Mouse (Mus musculus): ENCODE data around the gene Gm9733. TPM values are rescaled to one million over a fixed set of nuclear protein-coding genes. Genes with fewer than 3 reads are reported as not detected.
"Not testable (repeated sequence)": the region's sequence is repeated elsewhere in the genome, so short reads cannot be mapped to it uniquely, and the experiment has no call there.

Gm9733 gene
- total RNA-seq (2021) = not detected

DNA sequence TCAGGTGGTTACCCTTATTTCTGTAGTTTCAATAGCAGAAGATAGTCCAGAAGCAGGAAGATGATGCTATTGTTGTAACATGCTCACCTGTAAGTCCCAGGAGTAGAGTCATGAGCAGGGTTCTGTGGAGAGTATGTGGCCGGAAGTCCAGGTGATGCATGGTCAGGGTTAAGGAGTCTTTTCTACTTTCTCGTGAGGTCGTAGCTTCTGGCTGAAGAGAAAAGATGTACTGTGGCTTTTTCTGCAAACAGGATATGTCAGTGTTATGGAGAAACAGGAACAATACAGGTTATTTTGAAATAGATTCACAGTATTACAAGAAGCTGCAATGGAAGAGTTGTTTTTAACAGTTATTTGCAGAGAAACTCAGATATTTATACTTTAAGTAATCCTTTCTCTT, at the start of gene Gm9733:
Gene Gm9733 (minus strand): TSS at position 240 of the 400 bp plus-strand sequence.
- DNase-seq = no peak
- intact Hi-C loops (cut with DNase I) = loop anchor here (5.0 to 10.0 kb wide), 2 partner anchors 515 to 553 kb away; partner anchors contain the start of gene Sirpb1c

DNA sequence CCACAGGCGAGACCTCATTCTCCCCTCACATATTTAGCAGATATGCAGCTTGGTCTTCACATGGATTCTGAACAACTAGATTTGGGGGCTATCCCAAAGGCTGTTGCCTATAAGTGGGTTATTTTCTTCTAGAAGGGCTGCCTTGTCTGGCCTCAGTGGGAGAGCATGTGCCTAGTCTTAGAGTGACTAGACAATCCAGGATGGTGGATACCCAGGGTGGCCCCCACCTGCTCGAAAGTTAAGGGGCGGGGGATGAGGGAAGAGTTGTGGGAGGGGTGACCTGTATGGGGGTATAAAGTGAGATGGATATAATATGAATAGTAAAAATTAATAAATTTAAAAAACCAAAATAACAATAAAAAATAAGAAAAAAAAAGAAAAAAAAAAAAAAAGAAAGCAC, 23.6 kb upstream of the Gm9733 start:
- DNase-seq; intact Hi-C loops (cut with DNase I): not testable (repeated sequence)

DNA sequence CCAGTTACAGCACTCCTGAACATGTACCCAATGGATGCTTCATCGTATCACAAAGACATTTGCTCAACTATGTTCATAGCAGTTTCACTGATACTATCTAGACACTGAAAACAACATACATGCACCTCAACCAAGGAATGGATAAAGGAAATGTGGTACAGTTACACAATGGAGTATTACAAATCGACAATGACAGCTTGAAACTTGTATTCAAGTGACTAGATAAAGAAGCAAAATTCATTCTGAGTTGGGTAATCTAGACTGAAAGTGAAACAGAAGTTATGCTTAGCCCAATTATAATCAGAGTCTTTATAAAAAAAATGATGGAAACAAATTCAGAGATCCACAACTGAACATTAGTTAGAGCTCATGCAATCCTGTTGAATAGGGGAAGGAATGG, 18.2 kb upstream of the Gm9733 start:
- DNase-seq; intact Hi-C loops (cut with DNase I): not testable (repeated sequence)

DNA sequence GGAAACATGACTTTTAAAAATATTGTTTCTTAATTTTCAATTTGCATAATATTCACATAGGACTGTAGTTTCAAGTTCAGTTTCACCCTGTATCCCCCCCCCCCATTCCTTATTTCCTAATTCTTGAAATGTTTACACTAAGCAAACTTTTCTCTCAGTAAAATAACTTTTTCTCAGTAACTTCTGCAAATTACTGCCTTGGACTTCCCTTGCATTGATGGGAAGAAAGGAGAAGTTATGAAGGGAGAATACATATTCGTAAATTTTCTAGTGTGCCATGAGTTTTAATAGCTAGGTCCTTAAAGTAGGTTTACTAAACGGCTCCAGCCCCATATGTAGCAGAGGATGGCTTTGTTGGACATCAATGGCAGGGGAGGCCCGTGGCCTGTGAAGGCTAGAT, 13.5 kb upstream of the Gm9733 start:
- DNase-seq; intact Hi-C loops (cut with DNase I): not testable (repeated sequence)

DNA sequence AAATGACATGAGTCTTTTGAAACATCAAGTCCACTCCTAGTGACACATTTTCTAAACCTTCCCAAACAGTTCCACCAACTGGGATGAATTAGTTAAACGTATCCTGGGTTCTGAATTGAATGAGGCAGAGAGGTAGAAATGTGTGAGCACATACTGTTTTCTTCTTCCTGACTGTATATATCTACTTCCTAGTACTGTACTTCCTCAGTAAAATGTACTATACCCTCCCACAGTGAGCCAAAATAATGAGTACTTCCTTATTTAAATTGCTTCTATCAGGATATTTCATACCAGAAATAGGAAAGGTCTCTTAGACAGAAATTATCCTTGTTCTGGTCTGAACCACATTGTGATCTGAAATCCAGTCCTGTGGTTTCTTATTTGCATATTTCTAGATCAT, 8.2 kb upstream of the Gm9733 start:
- intact Hi-C loops (cut with DNase I) = no loop called here
- no peak for DNase-seq

DNA sequence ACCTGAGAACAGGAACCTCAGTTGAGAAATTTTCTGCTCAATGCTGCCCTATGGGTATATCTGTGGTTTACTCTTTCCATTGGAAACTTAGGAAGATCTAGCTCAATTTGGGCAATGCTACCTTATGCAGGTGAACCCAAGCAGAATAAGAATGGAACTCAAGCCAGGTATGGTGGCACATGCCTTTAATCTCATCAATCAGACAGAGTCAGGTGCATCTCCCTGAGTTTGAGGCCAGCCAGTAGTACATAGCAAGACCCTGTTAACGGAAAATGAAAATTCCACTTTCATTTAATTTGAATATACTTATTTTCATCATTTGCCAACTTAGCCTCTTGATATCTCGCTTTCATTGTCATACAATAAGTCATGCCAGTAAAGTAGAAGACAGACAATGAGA, 2.1 kb upstream of the Gm9733 start:
- intact Hi-C loops (cut with DNase I) = loop anchor here (5.0 to 10.0 kb wide), 2 partner anchors 513 to 551 kb away; partner anchors contain the start of gene Sirpb1c
- no peak for DNase-seq

DNA sequence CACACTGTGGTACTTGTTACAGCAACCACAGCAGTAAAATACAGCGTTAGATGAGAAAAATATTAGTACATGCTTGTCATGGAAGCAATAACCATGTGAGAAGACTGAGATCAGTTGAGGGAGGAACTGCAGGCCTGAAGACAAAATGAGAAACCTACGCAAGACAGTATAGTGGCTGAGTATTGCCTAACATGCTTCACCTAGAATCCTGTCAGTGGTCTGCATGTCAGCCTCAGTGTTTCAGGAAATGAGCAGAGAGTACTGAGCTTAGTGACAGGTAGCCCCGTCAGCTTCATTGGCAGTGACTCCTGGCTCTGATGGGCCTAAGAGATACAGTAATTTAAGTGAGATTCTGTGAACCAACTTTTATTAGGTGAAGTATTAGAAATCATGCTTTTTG, 557 bp downstream of the Gm9733 start:
- intact Hi-C loops (cut with DNase I) = loop anchor here (5.0 to 10.0 kb wide), 2 partner anchors 516 to 553 kb away; partner anchors contain the start of gene Sirpb1c
- DNase-seq = no peak

DNA sequence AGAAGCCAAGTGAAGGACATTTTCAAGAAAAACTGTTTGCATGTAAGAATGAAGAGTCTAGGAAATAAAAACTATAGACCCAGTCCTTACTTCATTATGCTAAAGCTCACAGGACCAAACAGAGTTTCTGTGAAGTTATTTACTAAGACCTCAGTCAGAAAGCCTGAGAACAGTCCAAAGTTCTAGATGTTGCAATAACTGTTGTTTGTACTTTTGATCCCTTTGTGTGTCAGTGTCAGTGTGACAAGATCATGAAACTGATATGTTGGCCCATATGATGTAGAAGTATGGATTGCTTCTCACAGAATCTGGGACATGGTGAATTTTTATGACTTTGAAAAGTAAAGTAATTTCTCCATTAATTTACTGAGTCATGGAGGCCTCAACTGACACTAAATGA, 2.6 kb downstream of the Gm9733 start:
- intact Hi-C loops (cut with DNase I) = no loop called here

DNA sequence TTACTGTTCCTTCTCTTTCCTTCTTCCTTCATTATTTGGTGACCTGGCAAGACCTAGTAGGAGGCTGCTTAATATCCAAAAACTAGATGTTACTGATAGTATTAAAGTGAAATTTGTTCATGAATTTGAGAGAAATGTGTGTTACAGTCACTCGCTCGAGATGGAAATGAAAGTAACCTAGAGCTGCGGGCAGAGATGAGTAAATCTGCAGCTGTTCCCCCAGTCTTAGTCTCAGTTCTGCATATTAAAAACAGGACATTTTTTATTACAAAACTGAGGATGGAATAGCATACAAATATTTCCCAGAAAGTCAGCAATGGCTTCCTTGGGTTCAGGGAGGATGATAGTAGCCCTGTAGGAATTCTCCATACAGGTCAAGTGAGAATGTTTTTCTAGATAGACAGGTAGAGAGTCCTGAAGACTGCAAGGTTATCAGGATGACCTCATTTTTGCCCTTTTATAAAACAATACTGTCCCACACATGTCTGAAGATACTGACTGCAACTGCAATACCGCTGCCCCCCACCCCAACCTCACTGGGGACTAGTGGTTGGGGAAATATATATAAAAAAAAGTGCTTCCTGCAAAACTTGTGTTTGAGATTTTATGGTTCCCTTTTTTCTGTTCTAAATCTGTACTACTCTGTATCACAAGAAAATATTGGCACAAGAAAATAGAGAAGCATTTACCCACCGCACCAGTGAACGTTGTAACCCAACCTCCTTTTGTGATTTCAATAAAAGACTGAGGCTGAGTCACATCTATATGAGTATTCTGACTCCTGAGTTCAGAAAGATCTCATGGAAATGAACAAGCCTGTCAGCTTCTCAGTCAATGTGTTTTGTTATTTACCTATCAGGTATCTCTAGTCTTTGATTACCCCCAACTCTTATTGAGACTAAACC, 47.4 kb downstream of the Gm9733 start:
- intact Hi-C loops (cut with DNase I) = no loop called here
- DNase-seq = no peak

More for the DNA sequence above, 2.6 kb downstream of the Gm9733 start:
- no peak for DNase-seq

DNA sequence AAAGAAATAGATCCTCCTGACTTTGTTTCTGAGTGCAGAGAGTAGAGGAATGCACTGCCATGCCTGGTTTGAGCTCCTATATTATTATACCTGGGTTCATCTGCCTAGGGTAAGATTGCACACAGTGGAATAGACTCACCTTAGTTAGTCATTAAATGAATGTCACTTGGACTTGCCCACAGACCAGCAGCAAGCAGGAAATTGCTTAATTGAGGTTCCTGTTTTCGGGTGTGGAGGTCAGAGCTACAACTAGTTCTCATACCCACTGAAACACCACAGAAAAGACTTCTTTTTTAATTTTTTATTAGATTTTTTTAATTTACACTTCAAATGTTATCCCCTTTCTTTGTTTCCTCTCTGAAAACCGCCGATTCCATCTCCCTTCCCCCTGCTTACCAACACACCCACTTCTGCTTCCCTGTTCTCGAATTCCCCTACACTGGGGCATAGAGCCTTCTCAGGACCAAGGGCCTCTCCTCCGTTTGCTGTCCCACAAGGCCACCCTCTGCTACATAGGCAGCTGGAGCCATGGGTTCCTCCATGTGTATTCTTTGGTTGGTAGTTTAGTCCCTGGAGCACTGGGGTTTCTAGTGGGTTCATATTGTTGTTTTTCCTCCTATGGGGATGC, 56.1 kb downstream of the Gm9733 start:
- intact Hi-C loops (cut with DNase I) = no loop called here
- no peak for DNase-seq

DNA sequence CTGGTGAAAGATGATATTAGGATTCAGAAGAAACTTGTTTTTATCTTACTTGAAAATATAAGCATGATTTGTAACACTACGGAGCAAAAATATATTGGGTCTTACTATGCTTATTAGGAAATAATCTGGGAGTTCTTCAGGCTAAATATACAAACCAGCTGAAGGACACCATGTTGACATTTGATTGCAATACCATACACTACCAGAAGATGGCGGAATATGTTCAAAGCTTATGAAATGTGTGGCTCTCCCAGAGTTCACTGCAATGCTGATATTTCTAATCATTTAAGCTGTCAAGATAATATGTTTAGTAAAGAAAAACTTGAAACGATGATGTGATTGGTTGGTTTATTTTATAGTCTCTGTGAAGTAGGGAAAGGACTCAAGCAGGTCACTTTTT, 67.7 kb downstream of the Gm9733 start:
- no peak for DNase-seq
- intact Hi-C loops (cut with DNase I) = no loop called here

DNA sequence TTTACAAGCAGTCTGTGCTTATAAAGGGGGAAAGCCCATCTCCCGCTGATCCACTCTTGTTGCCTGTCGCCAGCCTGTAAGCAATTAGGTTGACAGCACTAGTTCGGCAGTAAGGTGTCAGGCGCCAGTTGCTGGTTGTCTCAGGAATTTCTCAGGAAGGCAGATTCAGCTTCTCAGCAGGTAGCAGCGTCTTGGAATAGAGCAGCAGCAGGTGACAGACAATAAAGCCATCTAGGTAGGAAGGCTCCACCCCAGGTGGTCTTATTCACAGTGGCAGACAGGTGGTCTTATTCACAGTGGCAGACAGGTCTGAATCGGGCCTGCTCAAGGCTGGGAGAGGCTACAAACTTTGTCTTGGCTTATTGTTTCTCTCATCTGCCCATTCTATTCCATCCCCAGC, 76.4 kb downstream of the Gm9733 start:
- intact Hi-C loops (cut with DNase I) = no loop called here
- no peak for DNase-seq

Other genes with a start within 250 kb of the Gm9733 start
- not detected for gene Sirpb1a, start 94.2 kb upstream of the Gm9733 start, total RNA-seq (2021)
- gene Sirpb1b, start 242.8 kb upstream of the Gm9733 start, total RNA-seq (2021) = not detected